Comparison of ENCODE assay signal across 10 mouse cellular contexts in genomic region chr17:25860229-25860628, GRCm38 (mm10). TPM values are rescaled to one million over a fixed set of nuclear protein-coding genes. Genes with fewer than 3 reads are reported as not detected.
DNase-seq lines count a peak whose midpoint lies in the region; ATAC-seq and TF ChIP-seq lines count a peak whose summit lies in the region.
"Had no signal": no experiment of that assay in that cellular context is flagged by ENCODE, and none has a peak within 500 bp of the region (broad histone marks: within the 10 kb centered on the region; RNA-seq: fewer than 3 reads in every experiment).

No protein-coding gene starts in this region.

- H3K4me3 ChIP-seq in heart, embryonic 15.5 days, result no peak overlapping the region
- no peak overlapping the region for H3K4me3 ChIP-seq in heart, adult 2 months
- peak overlapping the region; percentile 57 for H3K4me3 ChIP-seq in cortical plate, adult 2 months (ENCODE audit: insufficient read depth, low read length)
- H3K4me3 ChIP-seq in intestine, embryonic 14.5 days (ENCODE audit: low read depth, low read length), result no peak overlapping the region
- H3K4me3 ChIP-seq in midbrain, embryonic 15.5 days, result 0 out of 2 replicates have a peak overlapping the region, but pooled peaks have one; percentile 63

- no peak for TF ChIP-seq POLR2A in heart, adult 2 months (IDR thresholded peaks at IDR 0.05; ENCODE audit: insufficient read depth, low read depth, low read length)
- TF ChIP-seq POLR2A in cortical plate, adult 2 months (IDR thresholded peaks at IDR 0.05; ENCODE audit: extremely low read depth, insufficient read depth, low read length), result no peak

- no peak for TF ChIP-seq EP300 in heart, adult 2 months (IDR thresholded peaks at IDR 0.05; ENCODE audit: insufficient read depth, low read depth, low read length)

- H3K36me3 ChIP-seq in heart, embryonic 15.5 days, result peaks cover 15% of the 10 kb centered on the region; the same call in 1 of the 2 replicates
- H3K36me3 ChIP-seq in heart, adult 2 months (ENCODE audit: control insufficient read depth, insufficient read depth, low read length), result no peaks in the 10 kb centered on the region
- peaks cover 6% of the 10 kb centered on the region; the same call in 1 of the 2 replicates for H3K36me3 ChIP-seq in intestine, embryonic 14.5 days (ENCODE audit: control insufficient read depth, insufficient read depth, low read length)
- H3K36me3 ChIP-seq in midbrain, embryonic 15.5 days (replicated peaks), result no peaks in the 10 kb centered on the region

- no peak overlapping the region for H3K9ac ChIP-seq in heart, embryonic 15.5 days
- no peak overlapping the region for H3K9ac ChIP-seq in heart, adult 2 months (ENCODE audit: low read depth, low read length)
- peak overlapping the region; percentile 75; the same call in 1 of the 2 replicates for H3K9ac ChIP-seq in intestine, embryonic 14.5 days (ENCODE audit: low read length)
- H3K9ac ChIP-seq in midbrain, embryonic 15.5 days, result no peak overlapping the region

- H3K79me2 ChIP-seq in heart, adult 2 months (replicated peaks; ENCODE audit: control insufficient read depth, insufficient read depth, low read length), result peaks cover under 1% of the 10 kb centered on the region

- H3K27ac ChIP-seq in heart, embryonic 15.5 days, result no peak overlapping the region
- H3K27ac ChIP-seq in heart, adult 2 months, result no peak overlapping the region
- no peak overlapping the region for H3K27ac ChIP-seq in cortical plate, adult 2 months (ENCODE audit: insufficient read depth, low read length)
- no peak overlapping the region for H3K27ac ChIP-seq in intestine, embryonic 14.5 days (ENCODE audit: low read depth)
- no peak overlapping the region for H3K27ac ChIP-seq in midbrain, embryonic 15.5 days

- ATAC-seq in heart, embryonic 15.5 days (replicated peaks; ENCODE audit: insufficient number of reproducible peaks, insufficient read depth, low FRiP score, low read depth), result no peak
- ATAC-seq in intestine, embryonic 14.5 days (replicated peaks; ENCODE audit: low FRiP score, low TSS enrichment, low read depth), result no peak
- ATAC-seq in midbrain, embryonic 15.5 days (replicated peaks), result no peak

- no peaks in the 10 kb centered on the region for H3K9me3 ChIP-seq in heart, embryonic 15.5 days (replicated peaks)
- no peaks in the 10 kb centered on the region for H3K9me3 ChIP-seq in intestine, embryonic 14.5 days (ENCODE audit: control insufficient read depth, low read length)
- H3K9me3 ChIP-seq in midbrain, embryonic 15.5 days, result no peaks in the 10 kb centered on the region

- TF ChIP-seq CTCF in heart, adult 2 months (IDR thresholded peaks at IDR 0.05), result no peak
- no peak for TF ChIP-seq CTCF in cortical plate, adult 2 months (IDR thresholded peaks at IDR 0.05; ENCODE audit: extremely low read depth, insufficient read depth, low read length)

- intact Hi-C loops in heart, adult 2 months (cut with DNase I), result no loop called here

- WGBS in heart, embryonic 15.5 days, result 83% methylated on average over 6 of the region's 6 CpGs
- 91% methylated on average over 6 of the region's 6 CpGs for WGBS in heart, adult 2 months
- 94% methylated on average over 6 of the region's 6 CpGs for WGBS in intestine, embryonic 14.5 days
- 92% methylated on average over 6 of the region's 6 CpGs for WGBS in midbrain, embryonic 15.5 days

- H3K27me3 ChIP-seq in heart, embryonic 15.5 days, result no peaks in the 10 kb centered on the region
- H3K27me3 ChIP-seq in heart, adult 2 months (ENCODE audit: control insufficient read depth, insufficient read depth, low read length), result no peaks in the 10 kb centered on the region
- H3K27me3 ChIP-seq in intestine, embryonic 14.5 days (replicated peaks; ENCODE audit: control insufficient read depth, insufficient read depth, low read length), result no peaks in the 10 kb centered on the region
- H3K27me3 ChIP-seq in midbrain, embryonic 15.5 days (replicated peaks), result no peaks in the 10 kb centered on the region

- DNase-seq in heart, adult 2 months, result no peak
- DNase-seq in intestine, embryonic 14.5 days (ENCODE audit: low spot score), result no peak
- DNase-seq in yolk sac, embryonic 10.5 days (ENCODE audit: low spot score), result no peak
- DNase-seq in adrenal gland, postnatal 4 days (ENCODE audit: low spot score in 2 of 2), result no peak
- DNase-seq in adrenal gland, adult 2 months, result no peak
- DNase-seq: adrenal gland, postnatal 10 days; kidney, adult 11 months had no signal

- peak overlapping the region; percentile 96 for H3K4me2 ChIP-seq in heart, embryonic 15.5 days
- H3K4me2 ChIP-seq in intestine, embryonic 14.5 days (ENCODE audit: low read length), result peak overlapping the region; percentile 75
- peak overlapping the region; percentile 78 for H3K4me2 ChIP-seq in midbrain, embryonic 15.5 days

- peaks cover 20% of the 10 kb centered on the region for H3K4me1 ChIP-seq in heart, embryonic 15.5 days (replicated peaks)
- peaks cover 1% of the 10 kb centered on the region; the same call in 1 of the 2 replicates for H3K4me1 ChIP-seq in heart, adult 2 months (ENCODE audit: control insufficient read depth, insufficient read depth, low read length)
- H3K4me1 ChIP-seq in cortical plate, adult 2 months (ENCODE audit: control insufficient read depth, insufficient read depth, low read length), result peaks cover 3% of the 10 kb centered on the region; the same call in 1 of the 2 replicates
- peaks cover 9% of the 10 kb centered on the region for H3K4me1 ChIP-seq in intestine, embryonic 14.5 days (replicated peaks; ENCODE audit: control insufficient read depth, insufficient read depth, low read length)
- peaks cover 18% of the 10 kb centered on the region for H3K4me1 ChIP-seq in midbrain, embryonic 15.5 days

RNA-seq across cellular contexts. Expression of gene Wdr90, which starts 1.1 kb away (rescaled TPM):
- polyA plus RNA-seq in heart, embryonic 15.5 days (2015; fragmentation: Nextera tagmentation; extraction: Ambion mirVana), result 12.1 and 18.5 TPM in 2 replicates
- total RNA-seq in heart, adult 2 months (2021), result 1 to 10 TPM; 1.2 to 1.3 TPM
- polyA plus RNA-seq in heart, adult 2 months (2012; rRNA removed), result 8.0 and 8.5 TPM in 2 replicates
- 38.2 and 48.5 TPM in 2 replicates for polyA plus RNA-seq in cortical plate, adult 2 months (2012; rRNA removed)
- 18.2 and 19.8 TPM in 2 replicates for polyA plus RNA-seq in intestine, embryonic 14.5 days (2014; fragmentation: Nextera tagmentation; extraction: Ambion mirVana)
- polyA plus RNA-seq in midbrain, embryonic 15.5 days (2015; fragmentation: Nextera tagmentation; extraction: Ambion mirVana), result 19.7 and 23.3 TPM in 2 replicates
- total RNA-seq in adrenal gland, postnatal 4 days (2021), result 10 to 100 TPM; 53.1 to 58.9 TPM
- total RNA-seq in adrenal gland, adult 2 months (2021), result 10 to 100 TPM; 13.9 to 15.1 TPM
- 75.1 and 83.0 TPM in 2 replicates for polyA plus RNA-seq in adrenal gland, adult 2 months (2012; rRNA removed)

RNA-seq across cellular contexts. Expression of gene Mcrip2, which starts 8.3 kb away (rescaled TPM):
- polyA plus RNA-seq in heart, embryonic 15.5 days (2015; fragmentation: Nextera tagmentation; extraction: Ambion mirVana), result 176 and 203 TPM in 2 replicates
- 100 to 1,000 TPM; 234 to 288 TPM for total RNA-seq in heart, adult 2 months (2021)
- polyA plus RNA-seq in heart, adult 2 months (2012; rRNA removed), result 189 and 254 TPM in 2 replicates
- polyA plus RNA-seq in cortical plate, adult 2 months (2012; rRNA removed), result 29.2 and 29.9 TPM in 2 replicates
- polyA plus RNA-seq in intestine, embryonic 14.5 days (2014; fragmentation: Nextera tagmentation; extraction: Ambion mirVana), result 44.1 and 61.2 TPM in 2 replicates
- polyA plus RNA-seq in midbrain, embryonic 15.5 days (2015; fragmentation: Nextera tagmentation; extraction: Ambion mirVana), result 18.5 and 19.8 TPM in 2 replicates
- total RNA-seq in adrenal gland, postnatal 4 days (2021), result 100 to 1,000 TPM; 193 to 209 TPM
- 100 to 1,000 TPM; 302 to 466 TPM for total RNA-seq in adrenal gland, adult 2 months (2021)
- 1,490 and 1,757 TPM in 2 replicates for polyA plus RNA-seq in adrenal gland, adult 2 months (2012; rRNA removed)

RNA-seq across cellular contexts. Expression of gene Mettl26, which starts 14.6 kb away (rescaled TPM):
- polyA plus RNA-seq in heart, embryonic 15.5 days (2015; fragmentation: Nextera tagmentation; extraction: Ambion mirVana), result 29.3 and 35.1 TPM in 2 replicates
- 10 to 100 TPM; 12.7 TPM for total RNA-seq in heart, adult 2 months (2021)
- polyA plus RNA-seq in heart, adult 2 months (2012; rRNA removed), result 24.8 and 30.5 TPM in 2 replicates
- polyA plus RNA-seq in cortical plate, adult 2 months (2012; rRNA removed), result 76.5 and 79.2 TPM in 2 replicates
- polyA plus RNA-seq in intestine, embryonic 14.5 days (2014; fragmentation: Nextera tagmentation; extraction: Ambion mirVana), result 63.2 and 64.1 TPM in 2 replicates
- polyA plus RNA-seq in midbrain, embryonic 15.5 days (2015; fragmentation: Nextera tagmentation; extraction: Ambion mirVana), result 70.5 and 71.1 TPM in 2 replicates
- 10 to 100 TPM; 80.4 to 81.3 TPM for total RNA-seq in adrenal gland, postnatal 4 days (2021)
- 100 to 1,000 TPM in 1 of 2 experiments, 10 to 100 TPM in 1; 90.9 to 141 TPM for total RNA-seq in adrenal gland, adult 2 months (2021)
- polyA plus RNA-seq in adrenal gland, adult 2 months (2012; rRNA removed), result 350 and 376 TPM in 2 replicates

RNA-seq across cellular contexts. Expression of gene Rhot2, which starts 15.6 kb away (rescaled TPM):
- polyA plus RNA-seq in heart, embryonic 15.5 days (2015; fragmentation: Nextera tagmentation; extraction: Ambion mirVana), result 24.2 and 26.1 TPM in 2 replicates
- total RNA-seq in heart, adult 2 months (2021), result 100 to 1,000 TPM; 120 to 139 TPM
- polyA plus RNA-seq in heart, adult 2 months (2012; rRNA removed), result 209 and 257 TPM in 2 replicates
- polyA plus RNA-seq in cortical plate, adult 2 months (2012; rRNA removed), result 108 and 119 TPM in 2 replicates
- 10.4 and 11.5 TPM in 2 replicates for polyA plus RNA-seq in intestine, embryonic 14.5 days (2014; fragmentation: Nextera tagmentation; extraction: Ambion mirVana)
- 17.2 and 18.3 TPM in 2 replicates for polyA plus RNA-seq in midbrain, embryonic 15.5 days (2015; fragmentation: Nextera tagmentation; extraction: Ambion mirVana)
- 10 to 100 TPM; 89.6 to 95.0 TPM for total RNA-seq in adrenal gland, postnatal 4 days (2021)
- 100 to 1,000 TPM; 107 to 127 TPM for total RNA-seq in adrenal gland, adult 2 months (2021)
- 180 and 193 TPM in 2 replicates for polyA plus RNA-seq in adrenal gland, adult 2 months (2012; rRNA removed)

RNA-seq across cellular contexts. Expression of gene Gm20683, which starts 18.7 kb away (rescaled TPM):
- polyA plus RNA-seq in heart, embryonic 15.5 days (2015; fragmentation: Nextera tagmentation; extraction: Ambion mirVana), result 1.7 and 3.0 TPM in 2 replicates
- total RNA-seq in heart, adult 2 months (2021), result 1 to 10 TPM; 2.4 to 2.9 TPM
- 13.9 and 21.6 TPM in 2 replicates for polyA plus RNA-seq in heart, adult 2 months (2012; rRNA removed)
- polyA plus RNA-seq in cortical plate, adult 2 months (2012; rRNA removed), result 40.8 and 45.0 TPM in 2 replicates
- polyA plus RNA-seq in intestine, embryonic 14.5 days (2014; fragmentation: Nextera tagmentation; extraction: Ambion mirVana), result 1.6 and 2.3 TPM in 2 replicates
- 14.2 and 14.7 TPM in 2 replicates for polyA plus RNA-seq in midbrain, embryonic 15.5 days (2015; fragmentation: Nextera tagmentation; extraction: Ambion mirVana)
- total RNA-seq in adrenal gland, postnatal 4 days (2021), result 10 to 100 TPM; 13.2 to 15.5 TPM
- total RNA-seq in adrenal gland, adult 2 months (2021), result 10 to 100 TPM; 14.0 to 16.3 TPM
- polyA plus RNA-seq in adrenal gland, adult 2 months (2012; rRNA removed), result 192 and 239 TPM in 2 replicates

Comparison
In these comparisons a context has a peak if more than half of its experiments do, and no peak if none do; other contexts are left out.
1. H3K4me3 ChIP-seq: peak in cortical plate, adult 2 months (single experiment) and midbrain, embryonic 15.5 days (single experiment); none in heart, embryonic 15.5 days (single experiment), heart, adult 2 months (single experiment) and intestine, embryonic 14.5 days (single experiment).
2. Peak in every context shown above with its lines, with median percentiles within 50 percentile points of each other: H3K4me2 ChIP-seq.